8 mouse cellular contexts compared by ENCODE assay signal in the genomic region with DNA sequence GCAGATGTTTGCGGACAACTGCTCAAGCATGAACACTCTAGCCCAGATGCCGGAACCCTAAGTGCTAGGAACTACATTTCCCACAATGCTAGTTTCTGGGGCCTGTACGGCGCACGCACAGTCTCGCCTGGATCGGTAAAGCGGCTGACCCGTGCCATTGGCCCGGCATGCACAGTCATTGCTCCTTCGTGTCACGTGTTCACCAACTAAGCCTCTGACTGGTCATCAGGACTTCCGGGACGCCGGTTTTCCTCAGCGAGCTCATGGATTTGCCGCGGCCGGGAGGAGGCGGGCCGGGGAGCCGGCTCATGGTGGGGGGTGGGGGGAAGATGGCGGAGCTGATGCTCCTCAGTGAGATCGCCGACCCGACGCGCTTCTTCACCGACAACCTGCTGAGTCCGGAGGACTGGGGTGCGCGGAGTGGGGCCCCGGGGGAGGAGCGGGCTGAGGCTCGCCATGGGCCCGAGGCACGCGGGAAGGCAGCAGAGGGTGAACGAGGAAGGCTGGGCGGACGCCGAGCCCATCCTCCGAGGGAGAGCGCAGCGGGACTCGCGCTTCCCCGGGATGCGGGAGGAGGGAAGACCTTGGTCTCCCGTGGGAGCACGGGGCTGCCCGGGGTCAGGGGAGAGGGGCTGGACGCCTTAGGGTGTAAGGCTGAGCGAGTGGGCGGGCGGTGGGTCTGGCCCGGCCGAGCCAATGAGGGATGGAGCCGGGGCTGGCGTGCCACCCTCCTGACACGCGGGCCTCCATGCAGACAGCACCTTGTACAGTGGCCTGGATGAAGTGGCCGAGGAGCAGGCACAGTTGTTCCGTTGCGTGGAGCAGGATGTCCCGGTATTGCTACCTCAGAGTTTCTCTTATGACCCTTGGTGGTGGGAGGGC. TPM values are rescaled to one million over a fixed set of nuclear protein-coding genes. Genes with fewer than 3 reads are reported as not detected.
DNase-seq lines count a peak whose midpoint lies in the region; ATAC-seq lines count a peak whose summit lies in the region.

A gene (plus strand): TSS at position 241 of the 882 bp plus-strand sequence.

- no peaks in the 10 kb centered on the region for H3K27me3 ChIP-seq in hindbrain, embryonic 14.5 days (ENCODE audit: control insufficient read depth, insufficient read depth, low read length)

- peak; percentile 99 for DNase-seq in R1 (ENCODE audit: low read depth, low spot score)
- DNase-seq in cerebellum, postnatal 25 days = peak; percentile 91 to 95
- DNase-seq in frontal cortex, postnatal 25 days (ENCODE audit: low spot score in 2 of 2) = peak; percentile 82 to 94
- peak; percentile 96 for DNase-seq in hindbrain, embryonic 14.5 days (ENCODE audit: low spot score)
- peak; percentile 94 to 96 for DNase-seq in layer of hippocampus, postnatal 36 days
- DNase-seq in lung, postnatal 36 days = peak; percentile 99
- DNase-seq in retina, postnatal 1 day = peak; percentile 99
- peak; percentile 71 to 96 for DNase-seq in urinary bladder, adult 18-20 months (ENCODE audit: low spot score in 2 of 2)

- ATAC-seq in hindbrain, embryonic 14.5 days (ENCODE audit: low FRiP score) = peak; percentile 96

- H3K4me3 ChIP-seq in hindbrain, embryonic 14.5 days (replicated peaks; ENCODE audit: low read length) = peak within 1 kb of the TSS; percentile 100

- peak within 1 kb of the TSS; percentile 91 for H3K4me2 ChIP-seq in hindbrain, embryonic 14.5 days (replicated peaks)

- H3K9me3 ChIP-seq in hindbrain, embryonic 14.5 days (ENCODE audit: control insufficient read depth, low read length) = no peaks in the 10 kb centered on the region

- H3K9ac ChIP-seq in hindbrain, embryonic 14.5 days = peak within 1 kb of the TSS; percentile 96

- H3K4me1 ChIP-seq in hindbrain, embryonic 14.5 days (replicated peaks; ENCODE audit: control insufficient read depth, insufficient read depth, low read length) = peaks cover 26% of the 10 kb centered on the region

- peaks cover 38% of the 10 kb centered on the region for H3K36me3 ChIP-seq in hindbrain, embryonic 14.5 days (replicated peaks; ENCODE audit: control insufficient read depth, insufficient read depth)

- peak within 1 kb of the TSS; percentile 78 for H3K27ac ChIP-seq in hindbrain, embryonic 14.5 days

- under 1% methylated on average over 52 of the region's 66 CpGs for WGBS in hindbrain, embryonic 14.5 days

RNA-seq across cellular contexts. Expression of the gene that starts here (rescaled TPM):
- polyA plus RNA-seq in hindbrain, embryonic 14.5 days (2014; fragmentation: Nextera tagmentation; extraction: Ambion mirVana) = 84.7 and 87.6 TPM in 2 replicates
- total RNA-seq in layer of hippocampus, postnatal 36 days (2021) = 100 to 1,000 TPM in 1 of 2 experiments, 10 to 100 TPM in 1; 89.9 to 101 TPM

Comparison
In these comparisons a context has a peak if more than half of its experiments do, and no peak if none do; other contexts are left out.
1. Peak in every context shown above with its lines: DNase-seq, ATAC-seq, H3K4me3 ChIP-seq and H3K27ac ChIP-seq.